Mouse (Mus musculus): ENCODE results near the gene Slco1a6.

- TF ChIP-seq CTCF (IDR thresholded peaks at IDR 0.05) = no peak
- no peak for TF ChIP-seq EP300 (IDR thresholded peaks at IDR 0.05)
Observed at GRCm38 (mm10) chr6:142163406-142163805, 44.9 kb downstream of the Slco1a6 start.
